32 mouse cellular contexts compared by ENCODE assay signal in the genomic region with DNA sequence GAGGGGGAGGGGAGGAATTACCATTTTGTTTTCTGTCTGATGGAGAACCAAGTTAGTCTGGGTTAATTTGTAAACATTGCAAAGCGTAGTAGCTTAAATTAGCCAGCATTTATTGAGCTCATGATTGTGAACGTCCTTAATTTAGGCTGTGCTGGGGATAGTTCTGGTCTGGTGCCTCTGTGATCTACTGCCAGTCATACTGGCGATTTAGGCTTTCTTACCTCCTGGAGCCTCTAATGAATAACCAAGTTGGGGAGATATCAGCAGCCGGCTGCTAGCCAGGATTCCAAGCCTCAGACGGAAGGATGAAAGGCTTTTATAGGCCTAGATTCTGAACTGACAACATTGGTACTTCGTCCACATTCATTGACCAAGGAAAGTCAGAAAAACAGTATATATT.
DNase-seq lines count a peak whose midpoint lies in the region; ATAC-seq lines count a peak whose summit lies in the region.
"Had no signal": no experiment of that assay in that cellular context is flagged by ENCODE, and none has a peak within 500 bp of the region (broad histone marks: within the 10 kb centered on the region; RNA-seq: fewer than 3 reads in every experiment).

No protein-coding gene starts in this region.

- H3K9me3 ChIP-seq in forebrain, embryonic 14.5 days (replicated peaks; ENCODE audit: control insufficient read depth, low read length), result no peaks in the 10 kb centered on the region
- H3K9me3 ChIP-seq in forebrain, embryonic 15.5 days, result no peaks in the 10 kb centered on the region
- no peaks in the 10 kb centered on the region for H3K9me3 ChIP-seq in kidney, embryonic 14.5 days (ENCODE audit: control insufficient read depth, low read length)
- H3K9me3 ChIP-seq: embryonic facial prominence, embryonic 10.5 days; embryonic facial prominence, embryonic 15.5 days; G1E; heart, embryonic 13.5 days; midbrain, embryonic 15.5 days; stomach, embryonic 15.5 days had no signal

- 12% methylated on average over 6 of the region's 6 CpGs for WGBS in forebrain, embryonic 14.5 days
- WGBS in forebrain, embryonic 15.5 days, result 8% methylated on average over 6 of the region's 6 CpGs
- 42% methylated on average over 6 of the region's 6 CpGs for WGBS in kidney, embryonic 14.5 days

- H3K9ac ChIP-seq in forebrain, embryonic 14.5 days (ENCODE audit: low read length), result no peak overlapping the region
- no peak overlapping the region for H3K9ac ChIP-seq in forebrain, embryonic 15.5 days (replicated peaks)
- no peak overlapping the region for H3K9ac ChIP-seq in kidney, embryonic 14.5 days (ENCODE audit: low read depth, low read length)
- H3K9ac ChIP-seq: embryonic facial prominence, embryonic 15.5 days; heart, embryonic 13.5 days; liver, embryonic 14.5 days; midbrain, embryonic 15.5 days; stomach, embryonic 15.5 days had no signal

- ATAC-seq in forebrain, embryonic 14.5 days, result 0 out of 2 replicates have a peak, but pooled peaks have one; percentile 48
- ATAC-seq in forebrain, embryonic 15.5 days (replicated peaks), result no peak
- ATAC-seq in kidney, embryonic 14.5 days (ENCODE audit: low FRiP score, low TSS enrichment), result peak; percentile 68; the same call in 1 of the 2 replicates
- ATAC-seq: forebrain, embryonic 16.5 days; inflammation-experienced regulatory T-cells, adult 6 months; midbrain, embryonic 15.5 days had no signal

- H3K36me3 ChIP-seq in forebrain, embryonic 14.5 days (ENCODE audit: control insufficient read depth, insufficient read depth, low read length), result no peaks in the 10 kb centered on the region
- no peaks in the 10 kb centered on the region for H3K36me3 ChIP-seq in forebrain, embryonic 15.5 days
- H3K36me3 ChIP-seq in kidney, embryonic 14.5 days (ENCODE audit: control insufficient read depth, insufficient read depth, low read length), result no peaks in the 10 kb centered on the region
- H3K36me3 ChIP-seq: embryonic facial prominence, embryonic 15.5 days; G1E; heart, embryonic 13.5 days; midbrain, embryonic 15.5 days; stomach, embryonic 15.5 days had no signal

- H3K4me3 ChIP-seq in forebrain, embryonic 14.5 days (ENCODE audit: low read depth, low read length), result no peak overlapping the region
- H3K4me3 ChIP-seq in forebrain, embryonic 15.5 days, result no peak overlapping the region
- no peak overlapping the region for H3K4me3 ChIP-seq in kidney, embryonic 14.5 days (ENCODE audit: low read length)
- H3K4me3 ChIP-seq: embryonic facial prominence, embryonic 10.5 days; embryonic facial prominence, embryonic 15.5 days; gastrocnemius, adult 2 months; heart, adult 2 months; heart, embryonic 13.5 days; midbrain, embryonic 15.5 days; stomach, embryonic 15.5 days had no signal

- no peak overlapping the region for H3K27ac ChIP-seq in forebrain, embryonic 14.5 days (ENCODE audit: low read depth, low read length)
- no peak overlapping the region for H3K27ac ChIP-seq in forebrain, embryonic 15.5 days (replicated peaks)
- no peak overlapping the region for H3K27ac ChIP-seq in kidney, embryonic 14.5 days (ENCODE audit: low read depth, low read length)
- H3K27ac ChIP-seq: embryonic facial prominence, embryonic 10.5 days; embryonic facial prominence, embryonic 15.5 days; gastrocnemius, adult 2 months; heart, adult 2 months; heart, embryonic 13.5 days; liver, embryonic 14.5 days; macrophage; midbrain, embryonic 15.5 days; stomach, embryonic 15.5 days had no signal

- no peak overlapping the region for H3K4me2 ChIP-seq in forebrain, embryonic 14.5 days (ENCODE audit: low read length)
- H3K4me2 ChIP-seq in forebrain, embryonic 15.5 days (replicated peaks), result no peak overlapping the region
- H3K4me2 ChIP-seq in kidney, embryonic 14.5 days (replicated peaks; ENCODE audit: low read depth, low read length), result no peak overlapping the region
- H3K4me2 ChIP-seq: embryonic facial prominence, embryonic 15.5 days; heart, embryonic 13.5 days; midbrain, embryonic 15.5 days; stomach, embryonic 15.5 days had no signal

- DNase-seq in forebrain, embryonic 14.5 days (ENCODE audit: low spot score), result peak; percentile 50
- DNase-seq in kidney, adult 11 months, result peak; percentile 40
- DNase-seq in kidney, postnatal 25 days, result no peak
- DNase-seq in Muller cell, postnatal 12 days (ENCODE audit: inconsistent ontology term), result peak; percentile 11
- DNase-seq in cerebellum, adult 11 months, result no peak
- DNase-seq in thymus, postnatal 10 days (ENCODE audit: low spot score in 2 of 2), result no peak
- DNase-seq: adrenal gland, postnatal 14 days; cerebellum, adult 18-20 months; cerebellum, postnatal 10 days; gastrocnemius, adult 2 months; gastrocnemius, postnatal 36 days; heart, adult 2 months; heart, postnatal 10 days; layer of hippocampus, adult 9-11 months; liver; lung, adult 2 months; lung, postnatal 10 days; retina, postnatal 1 day; right cerebral cortex, postnatal 14 days; thymus, postnatal 25 days had no signal

- H3K4me1 ChIP-seq in forebrain, embryonic 14.5 days (ENCODE audit: control insufficient read depth, insufficient read depth, low read length), result no peaks in the 10 kb centered on the region
- H3K4me1 ChIP-seq in forebrain, embryonic 15.5 days, result peaks cover 1% of the 10 kb centered on the region; the same call in 1 of the 2 replicates
- H3K4me1 ChIP-seq in kidney, embryonic 14.5 days (ENCODE audit: control insufficient read depth, insufficient read depth, low read length), result no peaks in the 10 kb centered on the region
- H3K4me1 ChIP-seq: stomach, embryonic 15.5 days had no signal

- H3K27me3 ChIP-seq in forebrain, embryonic 14.5 days (replicated peaks; ENCODE audit: control insufficient read depth, insufficient read depth, low read length), result no peaks in the 10 kb centered on the region
- no peaks in the 10 kb centered on the region for H3K27me3 ChIP-seq in forebrain, embryonic 15.5 days
- H3K27me3 ChIP-seq in kidney, embryonic 14.5 days (ENCODE audit: control insufficient read depth, insufficient read depth, low read length), result no peaks in the 10 kb centered on the region
- H3K27me3 ChIP-seq: embryonic facial prominence, embryonic 15.5 days; heart, embryonic 13.5 days; midbrain, embryonic 15.5 days; stomach, embryonic 15.5 days had no signal

Comparison
In these comparisons a context has a peak if more than half of its experiments do, and no peak if none do; other contexts are left out.
1. DNase-seq: peak in forebrain, embryonic 14.5 days (single experiment), kidney, adult 11 months (single experiment) and Muller cell, postnatal 12 days (single experiment); none in kidney, postnatal 25 days (0 of 2), cerebellum, adult 11 months (single experiment) and thymus, postnatal 10 days (0 of 2).